Mouse (Mus musculus): Measurements from ENCODE around the gene Fam76a. TPM values are rescaled to one million over a fixed set of nuclear protein-coding genes. Genes with fewer than 3 reads are reported as not detected.

The Fam76a gene
- polyA plus RNA-seq, 1 experiment: not detected

- Histone ChIP-seq H3K4me1 (ENCODE audit: control insufficient read depth, insufficient read depth, low read length) (no peaks in the 10 kb centered on the region), H3K27ac (ENCODE audit: insufficient read depth, low read depth, low read length) (no peak overlapping the region), H3K4me3 (ENCODE audit: insufficient read depth, low read depth, low read length) (no peak overlapping the region)
- 90% methylated on average over 7 of the region's 7 CpGs for WGBS
- no peak for TF ChIP-seq CTCF (IDR thresholded peaks at IDR 0.05; ENCODE audit: insufficient read depth, low read depth, low read length)
- TF ChIP-seq POLR2A (IDR thresholded peaks at IDR 0.05; ENCODE audit: insufficient read depth, low read depth, low read length): no peak
Measured at GRCm38 (mm10) chr4:132874363-132875097, 47.8 kb downstream of the Fam76a start.

- Histone ChIP-seq H3K4me1 (ENCODE audit: control insufficient read depth, insufficient read depth, low read length) (no peaks in the 10 kb centered on the region), H3K27ac (ENCODE audit: insufficient read depth, low read depth, low read length) (no peak overlapping the region), H3K4me3 (ENCODE audit: insufficient read depth, low read depth, low read length) (no peak overlapping the region)
- WGBS: 80% methylated on average over 11 of the region's 11 CpGs
- TF ChIP-seq POLR2A (IDR thresholded peaks at IDR 0.05; ENCODE audit: insufficient read depth, low read depth, low read length): no peak
- TF ChIP-seq CTCF (IDR thresholded peaks at IDR 0.05; ENCODE audit: insufficient read depth, low read depth, low read length): no peak
Measured at GRCm38 (mm10) chr4:132873481-132874362, 48.6 kb downstream of the Fam76a start.

GRCm38 (mm10) chr4:132871116-132871515 is 51.2 kb downstream of the Fam76a start:
- WGBS: 98% methylated on average over 3 of the region's 3 CpGs
- Histone ChIP-seq H3K4me1 (ENCODE audit: control insufficient read depth, insufficient read depth, low read length) (no peaks in the 10 kb centered on the region), H3K4me3 (ENCODE audit: insufficient read depth, low read depth, low read length) (no peak overlapping the region), H3K27ac (ENCODE audit: insufficient read depth, low read depth, low read length) (no peak overlapping the region)
- TF ChIP-seq CTCF (IDR thresholded peaks at IDR 0.05; ENCODE audit: insufficient read depth, low read depth, low read length) (no peak), POLR2A (IDR thresholded peaks at IDR 0.05; ENCODE audit: insufficient read depth, low read depth, low read length) (no peak)

- WGBS: 82% methylated on average over 2 of the region's 2 CpGs
- Histone ChIP-seq H3K4me3 (ENCODE audit: insufficient read depth, low read depth, low read length) (no peak overlapping the region), H3K27ac (ENCODE audit: insufficient read depth, low read depth, low read length) (no peak overlapping the region), H3K4me1 (ENCODE audit: control insufficient read depth, insufficient read depth, low read length) (no peaks in the 10 kb centered on the region)
- TF ChIP-seq POLR2A (IDR thresholded peaks at IDR 0.05; ENCODE audit: insufficient read depth, low read depth, low read length) (no peak), CTCF (IDR thresholded peaks at IDR 0.05; ENCODE audit: insufficient read depth, low read depth, low read length) (no peak)
Measured at GRCm38 (mm10) chr4:132864856-132865255, 57.5 kb downstream of the Fam76a start.

GRCm38 (mm10) chr4:132863012-132863411 is 59.3 kb downstream of the Fam76a start:
- TF ChIP-seq CTCF (IDR thresholded peaks at IDR 0.05; ENCODE audit: insufficient read depth, low read depth, low read length) (no peak), POLR2A (IDR thresholded peaks at IDR 0.05; ENCODE audit: insufficient read depth, low read depth, low read length) (no peak)
- H3K4me1 ChIP-seq (ENCODE audit: control insufficient read depth, insufficient read depth, low read length): no peaks in the 10 kb centered on the region
- WGBS: 93% methylated on average over 13 of the region's 13 CpGs
- no peak overlapping the region for H3K4me3 ChIP-seq (ENCODE audit: insufficient read depth, low read depth, low read length)
- no peak overlapping the region for H3K27ac ChIP-seq (ENCODE audit: insufficient read depth, low read depth, low read length)

- no peak overlapping the region for H3K4me3 ChIP-seq (ENCODE audit: insufficient read depth, low read depth, low read length)
- no peaks in the 10 kb centered on the region for H3K4me1 ChIP-seq (ENCODE audit: control insufficient read depth, insufficient read depth, low read length)
- 97% methylated on average over 1 of the region's 1 CpGs for WGBS
- TF ChIP-seq CTCF (IDR thresholded peaks at IDR 0.05; ENCODE audit: insufficient read depth, low read depth, low read length) (no peak), POLR2A (IDR thresholded peaks at IDR 0.05; ENCODE audit: insufficient read depth, low read depth, low read length) (no peak)
- no peak overlapping the region for H3K27ac ChIP-seq (ENCODE audit: insufficient read depth, low read depth, low read length)
Measured at GRCm38 (mm10) chr4:132860880-132861279, 61.5 kb downstream of the Fam76a start.

Other genes with a start within 250 kb of the Fam76a start
- not detected in 2 replicates for gene Xkr8, start 190.0 kb downstream of the Fam76a start, polyA plus RNA-seq (2012; ENCODE audit: insufficient read depth, insufficient read length, low replicate concordance, missing spikeins)
- gene Smpdl3b, start 165.3 kb downstream of the Fam76a start, polyA plus RNA-seq (2012; ENCODE audit: insufficient read depth, insufficient read length, low replicate concordance, missing spikeins): not detected in 2 replicates
- not detected in 2 replicates for gene Rpa2, start 154.2 kb downstream of the Fam76a start, polyA plus RNA-seq (2012; ENCODE audit: insufficient read depth, insufficient read length, low replicate concordance, missing spikeins)
- not detected in 2 replicates for gene Themis2, start 126.2 kb downstream of the Fam76a start, polyA plus RNA-seq (2012; ENCODE audit: insufficient read depth, insufficient read length, low replicate concordance, missing spikeins)
- gene Ppp1r8, start 79.4 kb downstream of the Fam76a start, polyA plus RNA-seq (2012; ENCODE audit: insufficient read depth, insufficient read length, low replicate concordance, missing spikeins): not detected in 2 replicates
- not detected in 2 replicates for gene Stx12, start 38.0 kb downstream of the Fam76a start, polyA plus RNA-seq (2012; ENCODE audit: insufficient read depth, insufficient read length, low replicate concordance, missing spikeins)
- not detected in 2 replicates for gene Fgr, start 51.5 kb upstream of the Fam76a start, polyA plus RNA-seq (2012; ENCODE audit: insufficient read depth, insufficient read length, low replicate concordance, missing spikeins)
- gene Ahdc1, start 88.7 kb upstream of the Fam76a start, polyA plus RNA-seq (2012; ENCODE audit: insufficient read depth, insufficient read length, low replicate concordance, missing spikeins): not detected in 2 replicates
- not detected in 2 replicates for gene Wasf2, start 207.9 kb upstream of the Fam76a start, polyA plus RNA-seq (2012; ENCODE audit: insufficient read depth, insufficient read length, low replicate concordance, missing spikeins)